Mouse (Mus musculus): ENCODE measurements around the gene Nek2.

- no peak for TF ChIP-seq EP300 (optimal IDR thresholded peaks at IDR 0.05)
- no peak for TF ChIP-seq CTCF (IDR thresholded peaks at IDR 0.05; ENCODE audit: low read depth)
Measured at GRCm38 (mm10) chr1:191872076-191872710, 50.9 kb downstream of the Nek2 start.
